Mouse (Mus musculus): Measurements from ENCODE around the gene Edc4. TPM values are rescaled to one million over a fixed set of nuclear protein-coding genes. Genes with fewer than 3 reads are reported as not detected.

Edc4 gene
- polyA plus RNA-seq, 1 experiment = 87.8 TPM

DNA sequence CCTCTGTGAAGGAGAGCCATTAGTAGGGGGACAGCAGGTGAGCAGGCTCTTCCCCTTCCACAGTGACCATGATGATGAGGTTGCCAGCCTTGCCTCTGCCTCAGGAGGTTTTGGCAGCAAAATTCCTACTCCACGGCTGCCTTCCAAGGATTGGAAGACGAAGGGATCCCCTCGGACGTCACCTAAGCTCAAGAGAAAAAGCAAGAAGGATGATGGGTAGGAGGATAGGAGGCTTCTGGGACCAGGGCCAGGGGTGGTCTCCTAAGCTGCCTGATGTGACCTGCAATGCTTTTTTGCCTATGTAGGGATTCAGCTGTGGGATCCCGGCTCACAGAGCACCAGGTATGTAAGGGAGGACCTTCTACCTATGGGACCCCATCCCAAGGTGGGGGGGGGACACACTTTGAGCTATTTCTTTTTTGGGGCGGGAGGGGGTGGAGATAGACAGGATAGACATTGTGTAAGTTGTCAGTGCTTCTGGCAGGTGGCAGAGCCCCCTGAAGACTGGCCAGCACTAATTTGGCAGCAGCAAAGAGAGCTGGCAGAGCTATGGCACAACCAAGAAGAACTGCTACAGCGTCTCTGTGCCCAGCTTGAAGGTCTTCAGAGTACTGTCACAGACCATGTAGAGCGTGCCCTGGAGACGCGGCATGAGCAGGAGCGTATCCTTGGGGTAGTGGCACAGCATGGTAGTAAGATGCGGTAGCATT, 9.2 kb downstream of the Edc4 start:
- H3K4me1 ChIP-seq (ENCODE audit: control insufficient read depth, insufficient read depth, low read length) = peaks cover 2% of the 10 kb centered on the region; the same call in 1 of the 2 replicates
- H3K4me3 ChIP-seq (ENCODE audit: control insufficient read depth, low read depth, low read length) = no peak overlapping the region
- peaks cover 11% of the 10 kb centered on the region for H3K36me3 ChIP-seq (ENCODE audit: control insufficient read depth, insufficient read depth, low read length)
- H3K27ac ChIP-seq (ENCODE audit: control insufficient read depth, insufficient read depth, low read depth, low read length) = no peak overlapping the region
- no peaks in the 10 kb centered on the region for H3K27me3 ChIP-seq (ENCODE audit: control insufficient read depth, insufficient read depth, low read length)
- TF ChIP-seq CTCF (IDR thresholded peaks at IDR 0.05; ENCODE audit: control insufficient read depth, insufficient read depth, insufficient replicate concordance, low read depth, low read length) (no peak), POLR2A (IDR thresholded peaks at IDR 0.05; ENCODE audit: control insufficient read depth, low read depth, low read length) (no peak)

DNA sequence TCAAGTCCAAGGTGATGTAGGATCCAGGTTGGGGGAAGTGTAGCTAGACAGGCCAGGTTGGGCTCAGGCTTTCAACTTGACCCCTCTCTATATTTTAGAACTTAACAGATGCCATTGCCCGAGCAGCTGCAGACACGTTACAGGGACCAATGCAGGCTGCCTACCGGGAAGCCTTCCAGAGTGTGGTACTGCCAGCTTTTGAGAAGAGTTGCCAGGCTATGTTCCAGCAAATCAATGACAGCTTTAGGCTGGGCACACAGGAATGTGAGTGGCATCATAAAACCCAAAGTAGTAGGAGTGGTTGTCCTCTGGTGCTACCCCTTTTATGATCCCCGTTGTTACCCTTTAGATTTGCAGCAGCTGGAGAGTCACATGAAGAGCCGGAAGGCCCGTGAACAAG, 10.2 kb downstream of the Edc4 start:
- Histone ChIP-seq H3K36me3 (ENCODE audit: control insufficient read depth, insufficient read depth, low read length) (peaks cover 4% of the 10 kb centered on the region), H3K4me3 (ENCODE audit: control insufficient read depth, low read depth, low read length) (no peak overlapping the region), H3K27me3 (ENCODE audit: control insufficient read depth, insufficient read depth, low read length) (no peaks in the 10 kb centered on the region), H3K4me1 (ENCODE audit: control insufficient read depth, insufficient read depth, low read length) (peaks cover 2% of the 10 kb centered on the region; the same call in 1 of the 2 replicates), H3K27ac (ENCODE audit: control insufficient read depth, insufficient read depth, low read depth, low read length) (no peak overlapping the region)
- TF ChIP-seq CTCF (IDR thresholded peaks at IDR 0.05; ENCODE audit: control insufficient read depth, insufficient read depth, insufficient replicate concordance, low read depth, low read length) (no peak), POLR2A (IDR thresholded peaks at IDR 0.05; ENCODE audit: control insufficient read depth, low read depth, low read length) (no peak)

DNA sequence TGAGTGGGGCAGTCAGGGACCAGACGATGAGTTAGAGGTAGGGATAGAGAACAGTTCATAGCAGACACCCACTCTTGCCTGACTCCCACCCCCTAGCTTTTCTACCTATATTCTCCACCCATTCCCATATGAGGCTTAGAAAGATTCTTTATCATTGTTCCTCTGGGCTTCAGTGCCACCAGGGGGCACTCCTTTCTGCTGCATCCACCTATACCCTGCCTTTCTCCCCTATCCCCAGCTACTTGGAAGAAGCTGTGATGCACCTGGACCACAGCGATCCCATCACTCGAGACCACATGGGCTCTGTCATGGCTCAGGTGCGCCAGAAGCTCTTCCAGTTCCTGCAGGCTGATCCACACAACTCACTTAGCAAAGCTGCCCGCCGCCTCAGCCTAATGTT, 11.8 kb downstream of the Edc4 start:
- Histone ChIP-seq H3K27ac (ENCODE audit: control insufficient read depth, insufficient read depth, low read depth, low read length) (no peak overlapping the region), H3K27me3 (ENCODE audit: control insufficient read depth, insufficient read depth, low read length) (no peaks in the 10 kb centered on the region), H3K36me3 (ENCODE audit: control insufficient read depth, insufficient read depth, low read length) (peaks cover 4% of the 10 kb centered on the region), H3K4me3 (ENCODE audit: control insufficient read depth, low read depth, low read length) (no peak overlapping the region), H3K4me1 (ENCODE audit: control insufficient read depth, insufficient read depth, low read length) (peaks cover 2% of the 10 kb centered on the region; the same call in 1 of the 2 replicates)
- TF ChIP-seq POLR2A (IDR thresholded peaks at IDR 0.05; ENCODE audit: control insufficient read depth, low read depth, low read length) (no peak), CTCF (IDR thresholded peaks at IDR 0.05; ENCODE audit: control insufficient read depth, insufficient read depth, insufficient replicate concordance, low read depth, low read length) (0 out of 2 replicates have a peak, but pooled peaks have one; percentile 13)

DNA sequence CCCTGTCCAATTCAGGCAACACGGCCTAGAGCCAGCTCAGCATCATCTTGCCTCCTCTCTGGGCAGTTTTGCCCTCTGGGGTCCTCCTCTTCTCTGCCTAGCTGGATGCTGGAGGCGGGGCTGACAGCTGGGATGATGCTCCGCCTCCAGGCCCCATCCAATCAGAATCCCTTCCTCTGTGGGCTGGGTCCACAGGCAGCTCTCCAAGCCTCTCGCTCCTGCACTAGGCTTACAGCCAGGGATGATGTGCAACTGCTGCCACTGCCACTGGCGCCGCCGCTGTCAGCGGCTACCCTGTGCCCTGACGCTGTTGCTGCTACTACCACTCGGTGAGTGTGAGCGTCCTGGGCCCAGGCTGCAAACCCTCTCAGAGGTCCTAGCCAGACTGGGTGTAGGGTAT, 12.7 kb downstream of the Edc4 start, which contains the start of gene Nrn1l:
TSS of gene Nrn1l (plus strand) at position 229 of the 400 bp plus-strand sequence.
- Histone ChIP-seq H3K27ac (ENCODE audit: control insufficient read depth, insufficient read depth, low read depth, low read length) (no peak within 1 kb of the TSS), H3K36me3 (ENCODE audit: control insufficient read depth, insufficient read depth, low read length) (peaks cover 3% of the 10 kb centered on the region), H3K4me1 (ENCODE audit: control insufficient read depth, insufficient read depth, low read length) (peaks cover 2% of the 10 kb centered on the region; the same call in 1 of the 2 replicates), H3K27me3 (ENCODE audit: control insufficient read depth, insufficient read depth, low read length) (no peaks in the 10 kb centered on the region), H3K4me3 (ENCODE audit: control insufficient read depth, low read depth, low read length) (no peak within 1 kb of the TSS)
- TF ChIP-seq POLR2A (IDR thresholded peaks at IDR 0.05; ENCODE audit: control insufficient read depth, low read depth, low read length) = no peak

DNA sequence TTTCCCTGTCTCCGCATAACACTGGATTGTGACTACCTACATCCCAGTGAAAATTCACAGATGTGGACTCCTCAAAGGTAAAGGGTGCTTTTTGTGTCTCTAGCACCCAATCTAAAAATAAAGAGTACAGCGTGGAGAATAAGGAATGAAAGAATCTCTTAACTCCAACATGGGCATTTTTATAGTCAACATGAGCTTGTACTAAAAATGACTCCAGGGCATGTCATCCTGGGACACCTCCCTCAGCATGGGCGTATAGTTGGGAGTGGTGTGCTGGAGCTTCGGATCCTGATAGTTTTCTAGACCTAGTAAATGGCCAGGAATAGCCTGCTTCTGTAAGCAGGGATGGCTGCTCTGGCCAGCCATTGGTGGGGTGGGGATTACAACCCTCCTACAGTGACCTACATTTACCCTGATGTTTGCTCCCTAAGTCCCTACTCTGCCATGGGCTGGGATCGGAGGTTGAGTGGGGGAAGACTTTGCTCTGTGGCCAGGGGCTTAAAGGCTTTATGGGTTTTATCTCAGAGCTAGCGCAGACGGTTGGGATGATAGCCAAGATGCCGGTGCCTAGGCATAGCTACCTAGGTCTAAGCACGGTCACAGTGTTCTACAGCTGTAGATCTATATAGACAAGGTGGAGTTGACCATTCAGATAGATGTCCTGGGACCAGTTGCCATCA, 17.3 kb downstream of the Edc4 start:
- Histone ChIP-seq H3K27ac (ENCODE audit: control insufficient read depth, insufficient read depth, low read depth, low read length) (no peak overlapping the region), H3K4me1 (ENCODE audit: control insufficient read depth, insufficient read depth, low read length) (peaks cover 6% of the 10 kb centered on the region; the same call in 1 of the 2 replicates), H3K27me3 (ENCODE audit: control insufficient read depth, insufficient read depth, low read length) (no peaks in the 10 kb centered on the region), H3K4me3 (ENCODE audit: control insufficient read depth, low read depth, low read length) (no peak overlapping the region), H3K36me3 (ENCODE audit: control insufficient read depth, insufficient read depth, low read length) (no peaks in the 10 kb centered on the region)
- TF ChIP-seq CTCF (IDR thresholded peaks at IDR 0.05; ENCODE audit: control insufficient read depth, insufficient read depth, insufficient replicate concordance, low read depth, low read length) = no peak
- no peak for TF ChIP-seq POLR2A (IDR thresholded peaks at IDR 0.05; ENCODE audit: control insufficient read depth, low read depth, low read length)

DNA sequence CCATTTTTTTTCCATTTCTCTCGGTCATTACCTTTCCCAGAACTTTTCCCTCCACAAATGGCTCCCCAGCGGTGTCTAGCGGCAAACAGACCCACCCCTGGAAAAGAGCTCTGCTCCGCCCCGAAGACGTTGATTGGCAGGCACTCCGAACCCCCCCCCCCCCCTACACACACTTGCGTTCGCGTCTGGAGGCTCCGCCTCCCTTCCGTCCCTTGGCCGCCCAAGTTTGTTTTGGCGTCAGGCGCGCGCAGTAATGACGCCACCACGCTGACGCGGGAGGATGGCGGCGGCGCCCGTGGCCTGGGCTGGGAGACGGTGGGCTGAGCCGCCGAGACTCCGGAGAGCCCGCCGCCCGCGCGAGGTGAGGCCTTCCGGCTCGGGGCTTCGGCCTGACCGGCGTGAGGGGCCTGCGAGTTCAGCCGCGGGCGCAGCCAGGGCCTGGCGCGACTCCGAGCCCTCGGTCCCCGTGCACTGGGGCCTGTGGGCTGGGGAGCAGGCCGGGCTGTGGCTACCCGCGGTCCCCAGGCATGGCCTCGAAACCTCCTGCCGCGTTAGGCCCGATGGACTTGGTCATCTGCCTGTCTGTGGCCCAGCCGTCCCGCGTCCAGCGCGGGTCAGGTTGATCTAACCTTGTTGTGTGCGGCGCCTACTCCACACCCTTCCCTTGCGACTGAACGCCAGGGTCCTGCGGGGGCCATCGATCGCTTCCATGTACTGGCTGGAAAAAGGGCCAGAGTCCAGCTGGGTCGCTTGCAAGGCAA, 19.7 kb downstream of the Edc4 start, which contains the start of gene Pskh1:
TSS of gene Pskh1 (plus strand) at position 262 of the 761 bp plus-strand sequence.
- Histone ChIP-seq H3K4me3 (ENCODE audit: control insufficient read depth, low read depth, low read length) (peak within 1 kb of the TSS; percentile 86), H3K27ac (ENCODE audit: control insufficient read depth, insufficient read depth, low read depth, low read length) (peak within 1 kb of the TSS; percentile 84), H3K27me3 (ENCODE audit: control insufficient read depth, insufficient read depth, low read length) (no peaks in the 10 kb centered on the region), H3K4me1 (ENCODE audit: control insufficient read depth, insufficient read depth, low read length) (peaks cover 4% of the 10 kb centered on the region; the same call in 1 of the 2 replicates), H3K36me3 (ENCODE audit: control insufficient read depth, insufficient read depth, low read length) (no peaks in the 10 kb centered on the region)
- no peak for TF ChIP-seq CTCF (IDR thresholded peaks at IDR 0.05; ENCODE audit: control insufficient read depth, insufficient read depth, insufficient replicate concordance, low read depth, low read length)
- peak; percentile 83 for TF ChIP-seq POLR2A (IDR thresholded peaks at IDR 0.05; ENCODE audit: control insufficient read depth, low read depth, low read length)

All from testis, adult 2 months (tissue).